Mouse (Mus musculus): ENCODE measurements around the gene Ralgds. TPM values are rescaled to one million over a fixed set of nuclear protein-coding genes. Genes with fewer than 3 reads are reported as not detected.
"Not testable (repeated sequence)": the region's sequence is repeated elsewhere in the genome, so short reads cannot be mapped to it uniquely, and the experiment has no call there.

Gene Ralgds
- total RNA-seq, 1 experiment from 2014 or later = 3.7 TPM

- ATAC-seq (replicated peaks; ENCODE audit: low read depth, poor library complexity, severe bottlenecking) = no peak
Measured at GRCm38 (mm10) chr2:28502987-28503386, 9.9 kb upstream of the Ralgds start.

- ATAC-seq (replicated peaks; ENCODE audit: low read depth, poor library complexity, severe bottlenecking) = no peak
Measured at GRCm38 (mm10) chr2:28504676-28505075, 8.2 kb upstream of the Ralgds start.

- no peak for ATAC-seq (replicated peaks; ENCODE audit: low read depth, poor library complexity, severe bottlenecking)
Measured at GRCm38 (mm10) chr2:28505795-28506194, 7.1 kb upstream of the Ralgds start, which contains the start of gene Gm10134. Gene Gm10134 (plus strand): TSS chr2:28506095.

- no peak for ATAC-seq (replicated peaks; ENCODE audit: low read depth, poor library complexity, severe bottlenecking)
Measured at GRCm38 (mm10) chr2:28506291-28506690, 6.6 kb upstream of the Ralgds start.

- not testable (repeated sequence) for ATAC-seq (replicated peaks; ENCODE audit: low read depth, poor library complexity, severe bottlenecking)
Measured at GRCm38 (mm10) chr2:28511600-28511999, 1.3 kb upstream of the Ralgds start.

- ATAC-seq (replicated peaks; ENCODE audit: low read depth, poor library complexity, severe bottlenecking) = 0 out of 2 replicates have a peak, but pooled peaks have one; percentile 17
Measured at GRCm38 (mm10) chr2:28513431-28514370, 776 bp downstream of the Ralgds start.

GRCm38 (mm10) chr2:28514489-28514888 lies 1.6 kb downstream of the Ralgds start:
- ATAC-seq (replicated peaks; ENCODE audit: low read depth, poor library complexity, severe bottlenecking) = peak; percentile 72

- peak; percentile 68 for ATAC-seq (replicated peaks; ENCODE audit: low read depth, poor library complexity, severe bottlenecking)
Measured at GRCm38 (mm10) chr2:28517206-28517909, 4.4 kb downstream of the Ralgds start.

- ATAC-seq (replicated peaks; ENCODE audit: low read depth, poor library complexity, severe bottlenecking) = no peak
Measured at GRCm38 (mm10) chr2:28518231-28518630, 5.3 kb downstream of the Ralgds start.

- no peak for ATAC-seq (replicated peaks; ENCODE audit: low read depth, poor library complexity, severe bottlenecking)
Measured at GRCm38 (mm10) chr2:28520581-28520980, 7.7 kb downstream of the Ralgds start.

GRCm38 (mm10) chr2:28521571-28522151 lies 8.7 kb downstream of the Ralgds start:
- no peak for ATAC-seq (replicated peaks; ENCODE audit: low read depth, poor library complexity, severe bottlenecking)

- no peak for ATAC-seq (replicated peaks; ENCODE audit: low read depth, poor library complexity, severe bottlenecking)
Measured at GRCm38 (mm10) chr2:28522166-28522565, 9.2 kb downstream of the Ralgds start.

- ATAC-seq (replicated peaks; ENCODE audit: low read depth, poor library complexity, severe bottlenecking) = peak; percentile 80
Measured at GRCm38 (mm10) chr2:28523643-28524117, 10.8 kb downstream of the Ralgds start.

GRCm38 (mm10) chr2:28524406-28524805 lies 11.5 kb downstream of the Ralgds start:
- ATAC-seq (replicated peaks; ENCODE audit: low read depth, poor library complexity, severe bottlenecking) = no peak

GRCm38 (mm10) chr2:28525219-28525942 lies 12.5 kb downstream of the Ralgds start:
- peak; percentile 38 for ATAC-seq (replicated peaks; ENCODE audit: low read depth, poor library complexity, severe bottlenecking)

- ATAC-seq (replicated peaks; ENCODE audit: low read depth, poor library complexity, severe bottlenecking) = peak; percentile 56
Measured at GRCm38 (mm10) chr2:28525943-28526876, 13.3 kb downstream of the Ralgds start.

GRCm38 (mm10) chr2:28527436-28528353 lies 14.8 kb downstream of the Ralgds start:
- ATAC-seq (replicated peaks; ENCODE audit: low read depth, poor library complexity, severe bottlenecking) = no peak

- ATAC-seq (replicated peaks; ENCODE audit: low read depth, poor library complexity, severe bottlenecking) = no peak
Measured at GRCm38 (mm10) chr2:28528354-28528730, 15.4 kb downstream of the Ralgds start.

Measured in common myeloid progenitor, adult 5-6 weeks (primary cell).